Mouse (Mus musculus) liver, adult 2 months (tissue): Measurements from ENCODE around the gene Rasd1. TPM values are rescaled to one million over a fixed set of nuclear protein-coding genes. Genes with fewer than 3 reads are reported as not detected.

ENCODE experiments used
- DNase-seq: peaks from one replicate; pipeline ENCODE4 v3.0.0-alpha.2; 2011; ENCODE audit warnings: low read depth, low spot score; ENCODE audit errors: extremely low read depth
- H3K27ac ChIP-seq: fragments of 200-500 bp; replicated peaks from 2 replicates; pipeline ENCODE4 v1.5.1; 2012; ENCODE audit warnings: low read depth, mild to moderate bottlenecking, control low read depth, inconsistent platforms, low read length; ENCODE audit not compliant: insufficient read depth
- H3K27me3 ChIP-seq: fragments of 200-500 bp; 2 replicates; pipeline ENCODE4 v1.6.1; 2012; ENCODE audit warnings: mild to moderate bottlenecking, moderate library complexity, low read length, inconsistent platforms; ENCODE audit not compliant: control insufficient read depth, insufficient read depth
- H3K36me3 ChIP-seq: fragments of 200-500 bp; 2 replicates; pipeline ENCODE4 v1.6.1; 2012; ENCODE audit warnings: low read length, inconsistent platforms; ENCODE audit not compliant: control insufficient read depth, insufficient read depth
- H3K4me1 ChIP-seq: fragments of 200-500 bp; 2 replicates; pipeline ENCODE4 v1.6.1; 2011; ENCODE audit warnings: low read length; ENCODE audit not compliant: control insufficient read depth, insufficient read depth
- H3K4me3 ChIP-seq: fragments of 200-500 bp; 2 replicates; pipeline ENCODE4 v1.5.1; 2011; ENCODE audit warnings: low read depth, mild to moderate bottlenecking, control low read depth, low read length, moderate library complexity; ENCODE audit not compliant: insufficient read depth
- H3K79me2 ChIP-seq: fragments of 200-500 bp; 2 replicates; pipeline ENCODE4 v1.6.1; 2012; ENCODE audit warnings: inconsistent platforms, mild to moderate bottlenecking, low read length, moderate library complexity; ENCODE audit not compliant: control insufficient read depth, insufficient read depth
- H3K9ac ChIP-seq: fragments of 200-500 bp; 2 replicates; pipeline ENCODE4 v1.6.1; 2012; ENCODE audit warnings: low read depth, mild to moderate bottlenecking, control low read depth, inconsistent platforms, low read length
- CTCF ChIP-seq: fragments of 200-500 bp; IDR thresholded peaks from 2 replicates; pipeline ENCODE4 v1.5.1; 2011; ENCODE audit warnings: low read depth, low read length, control low read depth
- POLR2A ChIP-seq: fragments of 200-500 bp; IDR thresholded peaks from 2 replicates; pipeline ENCODE4 v1.6.1; 2011; ENCODE audit warnings: low read length, control low read depth; ENCODE audit not compliant: insufficient read depth; ENCODE audit errors: extremely low read depth
- WGBS: fragments of 180-500 bp; shearing (Covaris S2); methylation state at CpG from one replicate; pipeline ENCODE4 v1.1.7; 2018; 5-methylcytosine and 5-hydroxymethylcytosine counted together
- polyA plus RNA-seq: library from polyadenylated mRNA; depleted of rRNA; stranded (reverse); fragments of >200 nt; gene quantifications from 2 replicates; pipeline ENCODE4 v1.2.3, GENCODE M21; 2012
- total RNA-seq: library from RNA; depleted of rRNA; stranded (reverse); fragments of >200 nt; gene quantifications from 2 replicates; pipeline ENCODE4 v1.2.3, GENCODE M21; 2014

Gene Rasd1
- total and polyA plus RNA-seq, 2 experiments = 0.15 to 0.18 TPM

- Histone ChIP-seq H3K27me3 (no peaks in the 10 kb centered on the region), H3K4me1 (peaks cover 7% of the 10 kb centered on the region), H3K36me3 (no peaks in the 10 kb centered on the region), H3K79me2 (no peaks in the 10 kb centered on the region), H3K4me3 (no peak overlapping the region), H3K27ac (peak overlapping the region; percentile 33), H3K9ac (no peak overlapping the region)
- no peak for TF ChIP-seq CTCF
- no peak for TF ChIP-seq POLR2A
- DNase-seq = peak; percentile 46
- 0% methylated on average over 3 of the region's 3 CpGs for WGBS
Measured at GRCm38 (mm10) chr11:59941391-59941790, 23.4 kb downstream of the Rasd1 start.

GRCm38 (mm10) chr11:59940645-59941044 is 24.1 kb downstream of the Rasd1 start:
- Histone ChIP-seq H3K79me2 (no peaks in the 10 kb centered on the region), H3K27ac (peak overlapping the region; percentile 33)

GRCm38 (mm10) chr11:59939821-59940220 is 24.9 kb downstream of the Rasd1 start:
- TF ChIP-seq POLR2A = no peak
- TF ChIP-seq CTCF = no peak
- no peaks in the 10 kb centered on the region for H3K27me3 ChIP-seq
- no peaks in the 10 kb centered on the region for H3K79me2 ChIP-seq
- peaks cover 7% of the 10 kb centered on the region for H3K4me1 ChIP-seq
- no peak overlapping the region for H3K4me3 ChIP-seq
- 21% methylated on average over 1 of the region's 1 CpGs for WGBS
- H3K36me3 ChIP-seq = no peaks in the 10 kb centered on the region
- no peak overlapping the region for H3K9ac ChIP-seq
- H3K27ac ChIP-seq = no peak overlapping the region
- DNase-seq = peak; percentile 50

More at GRCm38 (mm10) chr11:59940645-59941044, 24.1 kb downstream of the Rasd1 start:
- H3K36me3 ChIP-seq = no peaks in the 10 kb centered on the region
- TF ChIP-seq POLR2A (no peak), CTCF (no peak)
- H3K4me1 ChIP-seq = peaks cover 7% of the 10 kb centered on the region
- H3K9ac ChIP-seq = no peak overlapping the region
- DNase-seq = peak; percentile 6
- H3K4me3 ChIP-seq = no peak overlapping the region
- 70% methylated on average over 3 of the region's 3 CpGs for WGBS
- H3K27me3 ChIP-seq = no peaks in the 10 kb centered on the region

- Histone ChIP-seq H3K4me3 (no peak overlapping the region), H3K27ac (no peak overlapping the region), H3K79me2 (no peaks in the 10 kb centered on the region), H3K27me3 (no peaks in the 10 kb centered on the region), H3K36me3 (no peaks in the 10 kb centered on the region), H3K9ac (no peak overlapping the region), H3K4me1 (peaks cover 7% of the 10 kb centered on the region)
- DNase-seq = no peak
- no peak for TF ChIP-seq POLR2A
- no peak for TF ChIP-seq CTCF
- 46% methylated on average over 2 of the region's 2 CpGs for WGBS
Measured at GRCm38 (mm10) chr11:59937615-59938014, 27.1 kb downstream of the Rasd1 start.

- H3K27ac ChIP-seq = no peak overlapping the region
- H3K4me3 ChIP-seq = no peak overlapping the region
- H3K79me2 ChIP-seq = no peaks in the 10 kb centered on the region
- no peaks in the 10 kb centered on the region for H3K36me3 ChIP-seq
- WGBS = 84% methylated on average over 3 of the region's 3 CpGs
- no peak overlapping the region for H3K9ac ChIP-seq
- peaks cover 7% of the 10 kb centered on the region for H3K4me1 ChIP-seq
- no peaks in the 10 kb centered on the region for H3K27me3 ChIP-seq
- no peak for TF ChIP-seq POLR2A
- TF ChIP-seq CTCF = no peak
- DNase-seq = no peak
Measured at GRCm38 (mm10) chr11:59937023-59937422, 27.7 kb downstream of the Rasd1 start.

- no peak for DNase-seq
- Histone ChIP-seq H3K27ac (no peak overlapping the region), H3K79me2 (no peaks in the 10 kb centered on the region), H3K4me3 (no peak overlapping the region), H3K27me3 (no peaks in the 10 kb centered on the region), H3K4me1 (no peaks in the 10 kb centered on the region), H3K36me3 (no peaks in the 10 kb centered on the region), H3K9ac (no peak overlapping the region)
- no peak for TF ChIP-seq POLR2A
- TF ChIP-seq CTCF = no peak
- WGBS = 73% methylated on average over 12 of the region's 12 CpGs
Measured at GRCm38 (mm10) chr11:59933943-59934342, 30.8 kb downstream of the Rasd1 start.
